Mouse (Mus musculus) forebrain, embryonic 16.5 days (tissue): ENCODE measurements at regions not wholly inside any gene's neighbourhood (a gene's known extent, or its start where the extent isn't known, plus 50 kb on each side); places are given as distances from the start of the nearest gene placed in this dataset.

Experiments
- ATAC-seq: fragments of 200-750 bp; cut with Nextera tagmentation; 2 replicates; pipeline ENCODE4 v1.8.0; 2017; ENCODE audit warnings: mild to moderate bottlenecking, moderate library complexity
- H3K27ac ChIP-seq: fragments of 300-500 bp; sonication (generic); 2 replicates; pipeline ENCODE4 v1.5.1; 2014; ENCODE audit warnings: low read length, control low read depth
- H3K27me3 ChIP-seq: fragments of 300-500 bp; sonication (generic); replicated peaks from 2 replicates; pipeline ENCODE4 v1.6.1; 2014; ENCODE audit warnings: low read length; ENCODE audit not compliant: control insufficient read depth, insufficient read depth
- H3K36me3 ChIP-seq: fragments of 300-500 bp; sonication (generic); 2 replicates; pipeline ENCODE4 v1.6.1; 2014; ENCODE audit not compliant: control insufficient read depth, insufficient read depth
- H3K4me1 ChIP-seq: fragments of 300-500 bp; sonication (generic); replicated peaks from 2 replicates; pipeline ENCODE4 v1.6.1; 2014; ENCODE audit warnings: low read length; ENCODE audit not compliant: control insufficient read depth, insufficient read depth
- H3K4me2 ChIP-seq: fragments of 300-500 bp; sonication (generic); 2 replicates; pipeline ENCODE4 v1.6.1; 2014; ENCODE audit warnings: mild to moderate bottlenecking, low read length, control low read depth
- H3K4me3 ChIP-seq: fragments of 300-500 bp; sonication (generic); replicated peaks from 2 replicates; pipeline ENCODE4 v1.5.1; 2014; ENCODE audit warnings: mild to moderate bottlenecking, low read length, control low read depth
- H3K9ac ChIP-seq: fragments of 300-500 bp; sonication (generic); replicated peaks from 2 replicates; pipeline ENCODE4 v1.6.1; 2014; ENCODE audit warnings: low read depth, low read length, control low read depth
- H3K9me3 ChIP-seq: fragments of 300-500 bp; sonication (generic); 2 replicates; pipeline ENCODE4 v1.6.1; 2016; ENCODE audit warnings: low read length; ENCODE audit not compliant: control insufficient read depth
- WGBS: fragments of 180-500 bp; shearing (Covaris S2); extraction: QIAGEN DNeasy Blood & Tissue Kit; methylation state at CpG from one replicate; pipeline ENCODE4 v1.1.7; 2014; 5-methylcytosine and 5-hydroxymethylcytosine counted together

GRCm38 (mm10) chr17:93665889-93666288 is 467.1 kb downstream of the Adcyap1 start:
- Histone ChIP-seq H3K9ac (no peak overlapping the region), H3K4me3 (no peak overlapping the region), H3K36me3 (no peaks in the 10 kb centered on the region), H3K27me3 (no peaks in the 10 kb centered on the region), H3K27ac (no peak overlapping the region), H3K9me3 (no peaks in the 10 kb centered on the region), H3K4me2 (no peak overlapping the region), H3K4me1 (no peaks in the 10 kb centered on the region)
- no peak for ATAC-seq
- WGBS, result 95% methylated on average over 1 of the region's 1 CpGs

- Histone ChIP-seq H3K27me3 (no peaks in the 10 kb centered on the region), H3K4me2 (no peak overlapping the region), H3K4me3 (no peak overlapping the region), H3K36me3 (no peaks in the 10 kb centered on the region), H3K27ac (no peak overlapping the region), H3K4me1 (no peaks in the 10 kb centered on the region), H3K9ac (no peak overlapping the region), H3K9me3 (no peaks in the 10 kb centered on the region)
- no peak for ATAC-seq
- WGBS, result 32% methylated on average over 5 of the region's 5 CpGs
Observed at GRCm38 (mm10) chr17:93676366-93676962, 477.6 kb downstream of the Adcyap1 start.

- H3K4me1 ChIP-seq, result no peaks in the 10 kb centered on the region
- no peak overlapping the region for H3K27ac ChIP-seq
- H3K36me3 ChIP-seq, result no peaks in the 10 kb centered on the region
- no peak for ATAC-seq
- no peaks in the 10 kb centered on the region for H3K9me3 ChIP-seq
- H3K27me3 ChIP-seq, result no peaks in the 10 kb centered on the region
- no peak overlapping the region for H3K4me3 ChIP-seq
- H3K4me2 ChIP-seq, result no peak overlapping the region
- H3K9ac ChIP-seq, result no peak overlapping the region
Observed at GRCm38 (mm10) chr17:93700685-93701084, 501.9 kb downstream of the Adcyap1 start.

- Histone ChIP-seq H3K9ac (no peak overlapping the region), H3K4me2 (no peak overlapping the region), H3K4me3 (no peak overlapping the region), H3K27me3 (no peaks in the 10 kb centered on the region), H3K4me1 (no peaks in the 10 kb centered on the region), H3K9me3 (no peaks in the 10 kb centered on the region), H3K27ac (no peak overlapping the region), H3K36me3 (no peaks in the 10 kb centered on the region)
- 83% methylated on average over 2 of the region's 2 CpGs for WGBS
- peak; percentile 63; the same call in 1 of the 2 replicates for ATAC-seq
Observed at GRCm38 (mm10) chr17:93717623-93718022, 518.8 kb downstream of the Adcyap1 start.

GRCm38 (mm10) chr17:93741341-93741740 is 542.5 kb downstream of the Adcyap1 start:
- H3K4me1 ChIP-seq, result no peaks in the 10 kb centered on the region
- no peaks in the 10 kb centered on the region for H3K27me3 ChIP-seq
- H3K4me3 ChIP-seq, result no peak overlapping the region
- ATAC-seq, result no peak
- H3K9ac ChIP-seq, result no peak overlapping the region
- no peaks in the 10 kb centered on the region for H3K9me3 ChIP-seq
- no peak overlapping the region for H3K27ac ChIP-seq
- no peak overlapping the region for H3K4me2 ChIP-seq
- no peaks in the 10 kb centered on the region for H3K36me3 ChIP-seq

DNA sequence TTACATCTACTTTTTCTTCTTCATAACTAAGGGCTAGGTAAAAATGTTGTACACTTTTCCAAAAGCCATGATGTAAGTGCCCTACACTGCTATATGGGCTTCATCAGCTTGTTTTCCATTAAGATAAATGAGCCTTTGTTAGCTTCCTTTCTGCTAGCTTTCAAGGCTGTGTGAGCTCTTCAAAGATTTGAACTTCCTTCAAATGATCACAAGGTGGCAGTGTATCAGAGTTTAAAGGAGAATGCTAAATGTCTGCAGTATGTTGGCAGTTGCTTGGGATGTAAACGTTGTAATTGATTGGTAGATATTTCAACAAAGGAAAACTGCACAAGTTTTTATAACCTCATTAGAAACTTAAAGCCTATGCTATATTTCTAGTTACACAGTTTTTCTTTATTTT is 563.5 kb downstream of the Adcyap1 start:
- ATAC-seq, result peak; percentile 64
- no peaks in the 10 kb centered on the region for H3K27me3 ChIP-seq
- H3K4me3 ChIP-seq, result no peak overlapping the region
- no peak overlapping the region for H3K9ac ChIP-seq
- 9% methylated on average over 1 of the region's 1 CpGs for WGBS
- no peak overlapping the region for H3K4me2 ChIP-seq
- H3K36me3 ChIP-seq, result no peaks in the 10 kb centered on the region
- H3K4me1 ChIP-seq, result no peaks in the 10 kb centered on the region
- no peak overlapping the region for H3K27ac ChIP-seq
- H3K9me3 ChIP-seq, result no peaks in the 10 kb centered on the region
